Mouse (Mus musculus): ENCODE results near the gene Bricd5.

- TF ChIP-seq CTCF (IDR thresholded peaks at IDR 0.05; ENCODE audit: low read depth) = no peak
- no peak for TF ChIP-seq EP300 (IDR thresholded peaks at IDR 0.05; ENCODE audit: low read depth)
These were observed 49.2 kb upstream of the Bricd5 start for GRCm38 (mm10) chr17:24424489-24424888.
